Mouse (Mus musculus): ENCODE measurements around the gene Psmd12.

- TF ChIP-seq CTCF (IDR thresholded peaks at IDR 0.05; ENCODE audit: low read depth) (no peak), EP300 (IDR thresholded peaks at IDR 0.05; ENCODE audit: low read depth) (no peak)
Observed at GRCm38 (mm10) chr11:107484341-107484740, 5.1 kb downstream of the Psmd12 start.
